8 mouse cellular contexts compared by ENCODE assay signal in genomic region chr19:26607551-26608433, GRCm38 (mm10). TPM values are rescaled to one million over a fixed set of nuclear protein-coding genes. Genes with fewer than 3 reads are reported as not detected.
DNase-seq lines count a peak whose midpoint lies in the region; ATAC-seq lines count a peak whose summit lies in the region.

No protein-coding gene starts in this region.

- H3K27ac ChIP-seq in embryonic facial prominence, embryonic 10.5 days (replicated peaks) = peak overlapping the region; percentile 76
- H3K27ac ChIP-seq in liver, embryonic 12.5 days = no peak overlapping the region
- no peak overlapping the region for H3K27ac ChIP-seq in neural tube, embryonic 12.5 days

- peaks cover 43% of the 10 kb centered on the region for H3K4me1 ChIP-seq in embryonic facial prominence, embryonic 10.5 days
- peaks cover 32% of the 10 kb centered on the region for H3K4me1 ChIP-seq in liver, embryonic 12.5 days
- peaks cover 25% of the 10 kb centered on the region for H3K4me1 ChIP-seq in neural tube, embryonic 12.5 days

- WGBS in embryonic facial prominence, embryonic 10.5 days = under 1% methylated on average over 39 of the region's 39 CpGs
- WGBS in liver, embryonic 12.5 days (ENCODE audit: insufficient replicate concordance) = 4% methylated on average over 39 of the region's 39 CpGs
- WGBS in neural tube, embryonic 12.5 days = under 1% methylated on average over 39 of the region's 39 CpGs

- H3K4me3 ChIP-seq in embryonic facial prominence, embryonic 10.5 days = peak overlapping the region; percentile 79
- peak overlapping the region; percentile 69 for H3K4me3 ChIP-seq in liver, embryonic 12.5 days
- peak overlapping the region; percentile 48 for H3K4me3 ChIP-seq in neural tube, embryonic 12.5 days

- no peak for ATAC-seq in liver, embryonic 12.5 days
- no peak for ATAC-seq in neural tube, embryonic 12.5 days (ENCODE audit: low FRiP score, low read depth)

- H3K4me2 ChIP-seq in liver, embryonic 12.5 days = peak overlapping the region; percentile 93
- H3K4me2 ChIP-seq in neural tube, embryonic 12.5 days (replicated peaks) = peak overlapping the region; percentile 88

- peaks cover 61% of the 10 kb centered on the region for H3K27me3 ChIP-seq in embryonic facial prominence, embryonic 10.5 days (replicated peaks; ENCODE audit: low read depth, poor library complexity, severe bottlenecking)
- H3K27me3 ChIP-seq in liver, embryonic 12.5 days (replicated peaks) = peaks cover 65% of the 10 kb centered on the region
- H3K27me3 ChIP-seq in neural tube, embryonic 12.5 days (replicated peaks) = peaks cover 41% of the 10 kb centered on the region

- no peaks in the 10 kb centered on the region for H3K9me3 ChIP-seq in embryonic facial prominence, embryonic 10.5 days
- no peaks in the 10 kb centered on the region for H3K9me3 ChIP-seq in liver, embryonic 12.5 days (replicated peaks)
- H3K9me3 ChIP-seq in neural tube, embryonic 12.5 days = no peaks in the 10 kb centered on the region

- no peaks in the 10 kb centered on the region for H3K36me3 ChIP-seq in embryonic facial prominence, embryonic 10.5 days (replicated peaks)
- no peaks in the 10 kb centered on the region for H3K36me3 ChIP-seq in liver, embryonic 12.5 days
- H3K36me3 ChIP-seq in neural tube, embryonic 12.5 days = no peaks in the 10 kb centered on the region

- peak; percentile 36 for DNase-seq in thymus, postnatal 25 days
- no peak for DNase-seq in thymus, postnatal 4 days
- peak; percentile 65 for DNase-seq in embryonic facial prominence, embryonic 10.5 days (ENCODE audit: low spot score)
- DNase-seq in heart, adult 8-10 months (ENCODE audit: low spot score) = peak; percentile 28
- DNase-seq in kidney, adult 9 months = peak; percentile 89
- no peak for DNase-seq in c-Kit-positive CD71-positive TER-119-positive erythroid progenitor cells, embryonic 14.5 days (ENCODE audit: low spot score)

- H3K9ac ChIP-seq in liver, embryonic 12.5 days = peak overlapping the region; percentile 62
- H3K9ac ChIP-seq in neural tube, embryonic 12.5 days = peak overlapping the region; percentile 47

RNA-seq across cellular contexts. Expression of gene Smarca2, which starts 2.9 kb away (rescaled TPM):
- polyA plus RNA-seq in embryonic facial prominence, embryonic 10.5 days (2016; fragmentation: Nextera tagmentation; extraction: Ambion mirVana) = 39.2 and 49.0 TPM in 2 replicates
- total RNA-seq in heart, adult 8-10 months (2022) = 10 to 100 TPM; 78.3 to 92.2 (median 79.8) TPM
- polyA plus RNA-seq in liver, embryonic 12.5 days (2016; fragmentation: Nextera tagmentation; extraction: Ambion mirVana) = 7.5 and 8.1 TPM in 2 replicates
- polyA plus RNA-seq in neural tube, embryonic 12.5 days (2016; fragmentation: Nextera tagmentation; extraction: Ambion mirVana) = 40.7 and 41.0 TPM in 2 replicates

Comparison
In these comparisons a context has a peak if more than half of its experiments do, and no peak if none do; other contexts are left out.
1. DNase-seq: peak in thymus, postnatal 25 days (single experiment), embryonic facial prominence, embryonic 10.5 days (single experiment), heart, adult 8-10 months (single experiment) and kidney, adult 9 months (single experiment); none in thymus, postnatal 4 days (single experiment) and c-Kit-positive CD71-positive TER-119-positive erythroid progenitor cells, embryonic 14.5 days (single experiment).
2. Peak in every context shown above with its lines, with median percentiles within 50 percentile points of each other: H3K4me3 ChIP-seq.